Mouse (Mus musculus): Measurements from ENCODE around the gene Tnk1.
"Not testable (repeated sequence)": the region's sequence is repeated elsewhere in the genome, so short reads cannot be mapped to it uniquely, and the experiment has no call there.

Gene Tnk1

GRCm38 (mm10) chr11:69878952-69879351 is 20.4 kb upstream of the Tnk1 start:
- DNase-seq (ENCODE audit: low spot score in 2 of 2), result no peak

DNA sequence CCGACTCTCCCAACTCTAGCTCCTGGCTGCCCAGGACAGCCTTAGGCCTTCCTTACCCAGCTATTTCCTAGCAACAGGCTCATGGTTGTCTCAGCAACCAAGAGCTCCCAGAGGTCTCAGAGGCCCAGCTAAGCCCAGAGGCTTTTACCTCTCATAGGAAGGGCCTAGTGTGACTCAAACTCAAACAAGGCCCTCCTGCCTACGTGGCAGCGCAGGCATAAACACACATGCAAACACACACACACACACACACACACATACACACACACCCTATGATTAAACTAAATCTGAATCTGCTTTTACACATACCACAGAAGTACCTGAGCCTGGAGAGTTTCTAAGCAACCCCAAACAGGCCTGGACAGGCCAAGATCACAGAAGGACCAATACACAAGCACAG is 19.9 kb upstream of the Tnk1 start:
- peak; percentile 46 to 48 for DNase-seq (ENCODE audit: low spot score in 2 of 2)

DNA sequence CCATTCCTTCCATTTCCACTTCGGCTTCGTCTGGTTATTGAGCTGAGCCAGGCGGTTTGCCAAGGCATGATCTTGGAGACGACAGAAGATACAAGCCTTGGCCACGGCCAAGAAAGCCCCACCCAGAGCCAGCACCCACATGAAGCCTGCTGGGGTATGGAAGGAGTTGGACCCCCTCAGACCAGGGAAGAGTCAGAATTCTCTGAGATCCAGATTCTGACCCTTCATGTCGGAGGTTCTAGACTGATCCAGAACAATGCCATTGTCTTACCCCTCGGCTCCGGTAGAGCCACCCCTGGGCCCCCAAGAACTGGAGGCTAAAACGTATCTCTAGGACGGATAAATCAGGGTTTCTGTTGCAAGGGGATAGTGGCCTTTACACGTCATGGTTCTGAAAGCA is 19.3 kb upstream of the Tnk1 start, which contains the start of gene Tmem95:
Gene Tmem95 (minus strand): TSS at position 141 of the 400 bp plus-strand sequence.
- no peak for DNase-seq (ENCODE audit: low spot score in 2 of 2)

GRCm38 (mm10) chr11:69876867-69877266 is 18.3 kb upstream of the Tnk1 start:
- DNase-seq (ENCODE audit: low spot score in 2 of 2), result peak; percentile 77 to 84

GRCm38 (mm10) chr11:69876186-69876585 is 17.7 kb upstream of the Tnk1 start:
- DNase-seq (ENCODE audit: low spot score in 2 of 2), result no peak

- no peak for DNase-seq (ENCODE audit: low spot score in 2 of 2)
Measured at GRCm38 (mm10) chr11:69872451-69872850, 13.9 kb upstream of the Tnk1 start.

DNA sequence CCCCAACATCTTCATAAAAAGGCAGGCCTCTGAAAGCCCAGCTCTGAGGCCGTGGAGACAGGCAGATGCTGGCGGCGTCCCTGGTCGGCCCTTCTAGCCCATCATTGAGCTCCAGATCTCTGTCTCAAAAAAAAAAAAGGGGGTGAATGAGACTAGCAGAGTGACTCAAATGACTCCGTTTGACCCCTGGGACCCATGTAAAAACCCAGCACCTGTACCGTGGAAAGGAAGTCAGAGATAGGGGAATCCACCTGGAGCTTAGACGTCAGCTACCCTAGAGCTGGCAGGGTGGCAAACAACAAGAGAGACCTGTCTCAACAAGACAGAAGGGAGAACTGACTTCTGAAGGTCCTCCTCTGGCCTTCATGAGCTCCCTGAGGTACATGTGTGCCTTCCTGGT is 13.3 kb upstream of the Tnk1 start:
- no peak for DNase-seq (ENCODE audit: low spot score in 2 of 2)

DNA sequence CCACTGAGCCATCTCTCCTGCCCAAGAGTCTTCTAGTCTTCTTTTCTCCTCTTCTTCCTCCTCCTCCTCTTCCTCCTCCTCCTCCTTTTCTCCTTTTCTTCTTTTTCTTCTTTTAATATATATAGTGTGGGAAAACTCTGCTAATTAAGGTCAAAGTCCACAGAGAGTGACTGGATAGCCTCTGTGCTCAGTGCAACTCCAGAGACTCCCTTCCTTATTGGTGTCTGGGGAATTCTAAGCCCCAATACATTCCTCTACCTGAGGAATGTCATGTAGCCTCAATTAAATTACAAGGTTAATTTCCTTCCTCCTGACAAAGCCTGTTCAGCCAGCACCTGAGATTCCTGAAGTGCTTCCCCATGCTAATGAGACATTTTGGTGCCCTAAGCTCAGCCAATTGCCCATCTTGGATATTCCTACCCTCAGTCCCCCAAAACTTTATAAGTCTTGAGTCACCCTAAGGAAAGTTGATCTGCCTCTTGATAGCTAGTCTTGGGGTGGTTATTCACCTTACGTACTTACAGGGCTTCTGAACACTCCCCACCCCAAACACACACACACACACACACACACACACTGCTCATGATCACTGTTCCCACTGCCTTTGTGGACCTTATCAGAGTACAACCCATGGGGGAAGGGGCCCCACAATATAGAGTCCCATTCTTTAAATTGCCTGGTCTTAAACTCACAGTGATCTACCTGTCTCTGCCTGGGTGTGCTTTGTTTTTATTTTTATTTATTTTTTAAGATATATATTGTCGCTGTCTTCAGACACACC is 11.9 kb upstream of the Tnk1 start:
- no peak for DNase-seq (ENCODE audit: low spot score in 2 of 2)

GRCm38 (mm10) chr11:69867335-69867734 is 8.8 kb upstream of the Tnk1 start:
- no peak for DNase-seq (ENCODE audit: low spot score in 2 of 2)

GRCm38 (mm10) chr11:69865561-69865960 is 7.0 kb upstream of the Tnk1 start:
- no peak for DNase-seq (ENCODE audit: low spot score in 2 of 2)

DNA sequence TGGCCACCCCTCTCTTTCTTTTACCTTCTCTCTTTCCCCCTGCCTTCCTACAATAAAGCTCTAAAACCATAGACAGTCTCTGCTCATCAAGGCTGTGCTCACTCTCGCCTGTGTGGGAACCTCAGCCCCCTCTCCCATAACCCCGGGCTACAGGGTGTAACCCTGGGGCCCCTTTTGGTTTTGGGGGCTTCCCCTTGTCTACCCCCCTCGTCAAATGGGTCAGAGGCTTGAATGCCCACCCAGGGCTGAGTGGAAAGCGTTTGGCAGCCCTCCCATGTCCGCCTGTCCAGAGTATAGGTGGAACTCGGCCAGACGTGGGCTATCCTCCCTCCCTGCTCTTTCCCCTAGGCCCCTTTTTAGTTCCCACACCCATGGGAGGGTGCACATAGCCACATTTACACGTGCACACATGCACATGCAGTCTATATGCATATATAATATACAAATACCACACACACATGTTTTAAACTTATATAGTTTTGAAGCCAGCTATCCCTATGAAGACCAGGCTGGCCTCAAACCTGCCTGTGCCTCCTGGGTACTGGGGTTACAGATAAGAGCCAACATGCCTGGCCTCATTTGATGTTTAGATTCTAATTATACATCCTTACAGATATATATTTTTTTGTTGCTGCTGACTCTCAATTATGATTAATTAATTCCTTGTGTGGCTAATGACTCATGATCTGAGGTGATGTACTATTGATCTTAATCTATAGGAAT is 5.8 kb upstream of the Tnk1 start:
- no peak for DNase-seq (ENCODE audit: low spot score in 2 of 2)

- not testable (repeated sequence) for DNase-seq (ENCODE audit: low spot score in 2 of 2)
Measured at GRCm38 (mm10) chr11:69863729-69864128, 5.2 kb upstream of the Tnk1 start.

DNA sequence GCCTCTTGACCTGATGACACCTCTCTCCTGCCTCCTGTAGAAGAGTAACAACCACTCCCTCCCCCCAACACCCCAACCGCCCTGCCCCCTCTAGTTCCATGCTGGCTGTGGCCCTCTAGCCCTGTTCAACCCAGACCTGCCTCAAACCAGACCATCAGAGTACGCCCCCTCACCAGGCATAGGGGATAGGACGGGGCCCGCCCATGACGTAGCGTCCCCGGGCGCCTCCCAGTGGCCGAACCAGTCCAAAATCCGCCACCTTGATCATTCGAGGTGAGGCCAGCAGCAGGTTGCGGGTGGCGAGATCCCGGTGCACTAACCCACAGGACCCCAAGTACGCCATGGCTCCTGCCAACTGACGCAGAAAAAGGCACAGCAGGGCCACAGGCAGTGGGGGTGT is 3.2 kb downstream of the Tnk1 start:
- DNase-seq (ENCODE audit: low spot score in 2 of 2), result no peak

GRCm38 (mm10) chr11:69854680-69855079 is 3.9 kb downstream of the Tnk1 start:
- no peak for DNase-seq (ENCODE audit: low spot score in 2 of 2)

- DNase-seq (ENCODE audit: low spot score in 2 of 2), result no peak
Measured at GRCm38 (mm10) chr11:69853994-69854393, 4.5 kb downstream of the Tnk1 start.

- no peak for DNase-seq (ENCODE audit: low spot score in 2 of 2)
Measured at GRCm38 (mm10) chr11:69850754-69851153, 7.8 kb downstream of the Tnk1 start.

DNA sequence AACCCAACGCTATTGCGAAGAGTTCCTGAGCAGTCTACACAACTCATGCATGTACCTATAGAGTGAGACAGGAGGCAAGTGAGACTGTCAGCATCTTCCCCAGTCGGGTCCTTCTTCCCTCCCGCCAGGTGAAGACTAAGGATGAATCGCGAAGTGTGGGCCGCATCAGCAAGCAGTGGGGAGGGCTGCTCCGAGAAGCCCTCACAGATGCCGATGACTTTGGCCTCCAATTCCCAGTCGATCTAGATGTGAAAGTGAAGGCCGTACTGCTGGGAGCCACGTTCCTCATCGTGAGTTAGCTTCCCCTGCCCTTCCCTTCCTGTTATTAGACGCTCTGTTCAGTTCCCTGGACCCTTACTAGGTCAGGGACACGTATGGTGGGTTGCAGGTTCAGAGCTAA is 8.6 kb downstream of the Tnk1 start:
- no peak for DNase-seq (ENCODE audit: low spot score in 2 of 2)

GRCm38 (mm10) chr11:69849128-69849527 is 9.4 kb downstream of the Tnk1 start:
- no peak for DNase-seq (ENCODE audit: low spot score in 2 of 2)

DNA sequence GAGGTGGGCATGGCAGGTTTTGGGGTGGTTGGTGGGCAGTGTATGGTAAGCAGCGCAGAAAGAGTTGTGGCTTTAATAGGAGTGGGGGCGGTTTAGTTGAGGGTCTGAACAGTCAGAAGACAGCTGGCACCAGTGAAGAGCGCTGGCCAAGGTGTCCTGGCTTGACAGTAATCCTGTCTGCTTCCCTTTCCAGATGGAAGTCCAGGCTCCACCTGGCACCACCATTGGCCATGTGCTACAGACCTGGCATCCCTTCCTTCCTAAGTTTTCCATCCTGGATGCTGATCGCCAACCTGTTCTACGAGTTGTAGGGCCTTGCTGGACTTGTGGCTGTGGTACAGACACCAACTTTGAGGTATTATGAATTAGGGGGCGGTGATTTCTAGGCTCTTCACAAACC is 10.5 kb downstream of the Tnk1 start:
- no peak for DNase-seq (ENCODE audit: low spot score in 2 of 2)

DNA sequence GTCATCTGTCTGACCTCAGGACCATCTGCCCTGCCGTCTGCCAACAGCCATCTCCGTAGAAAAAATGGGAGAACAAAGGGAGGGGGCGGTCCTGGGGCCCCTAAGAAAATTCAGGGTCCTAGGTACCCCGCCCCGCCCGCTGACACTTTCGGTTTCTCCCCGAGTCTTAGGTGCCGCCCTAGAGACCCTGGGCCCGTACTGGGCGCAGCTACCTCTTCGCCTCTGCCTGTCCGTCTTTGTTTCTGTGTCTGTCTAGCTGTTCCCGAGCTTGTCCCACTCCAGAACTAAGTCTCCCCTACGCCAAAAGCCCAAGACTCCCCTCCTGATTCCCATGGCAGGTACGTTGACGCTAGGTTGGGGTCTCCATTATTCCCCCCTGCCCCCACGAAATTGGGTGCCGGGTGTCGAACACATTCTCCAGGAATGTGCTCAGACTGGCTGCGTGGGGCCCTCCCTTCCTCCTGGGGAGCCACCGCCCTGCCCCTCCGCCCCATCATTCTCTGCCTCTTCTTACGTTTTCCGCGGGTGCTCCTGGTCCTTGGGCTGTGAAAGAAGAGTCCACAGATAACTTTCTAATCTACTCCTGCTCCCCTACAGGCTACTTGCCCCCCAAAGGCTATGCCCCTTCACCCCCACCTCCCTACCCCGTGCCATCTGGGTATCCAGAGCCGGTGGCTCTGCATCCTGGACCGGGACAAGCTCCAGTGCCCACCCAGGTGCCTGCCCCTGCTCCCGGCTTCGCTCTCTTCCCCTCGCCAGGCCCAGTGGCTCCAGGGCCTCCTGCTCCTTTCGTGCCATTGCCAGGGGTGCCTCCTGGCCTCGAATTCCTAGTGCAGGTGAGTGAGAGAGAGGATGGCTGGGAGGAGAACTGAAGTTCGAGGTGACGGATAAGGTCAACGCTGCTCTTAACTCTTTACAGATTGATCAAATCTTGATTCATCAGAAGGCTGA is 11.5 kb downstream of the Tnk1 start:
- peak; percentile 43 to 50 for DNase-seq (ENCODE audit: low spot score in 2 of 2)

- peak; percentile 90 to 91 for DNase-seq (ENCODE audit: low spot score in 2 of 2)
Measured at GRCm38 (mm10) chr11:69846198-69846680, 12.3 kb downstream of the Tnk1 start, which contains the start of gene Plscr3. Gene Plscr3, plus strand, starts transcription at chr11:69846376.

DNA sequence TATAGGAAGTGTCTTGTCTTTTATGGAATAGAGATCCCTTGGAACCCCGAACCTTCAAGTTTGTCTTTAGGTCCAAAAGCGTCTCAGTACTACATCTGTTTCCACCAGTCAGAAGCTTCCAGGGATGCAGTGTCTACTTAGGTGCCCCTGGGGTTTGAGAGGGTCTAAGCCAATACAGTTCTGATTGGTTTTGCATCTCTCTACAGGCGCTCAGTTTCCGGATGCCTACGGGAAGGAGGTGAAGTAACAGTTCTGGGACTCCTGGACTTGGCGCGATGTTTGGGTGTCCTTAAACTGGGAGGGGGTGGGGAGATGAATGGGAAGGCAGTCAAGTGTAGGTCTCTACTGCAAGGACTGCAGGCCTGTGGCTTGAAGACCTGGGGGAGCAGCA is 19.8 kb downstream of the Tnk1 start:
- DNase-seq (ENCODE audit: low spot score in 2 of 2), result no peak

Data from urinary bladder, postnatal 36 days (tissue).